Mouse (Mus musculus): ENCODE measurements around the gene Slc4a5.
A peak's percentile ranks its signal among the peaks of the same experiment; 100 is the strongest.
"Not testable (repeated sequence)": the region's sequence is repeated elsewhere in the genome, so short reads cannot be mapped to it uniquely, and the experiment has no call there.

Gene Slc4a5

GRCm38 (mm10) chr6:83312021-83312420 lies 92.4 kb downstream of the Slc4a5 start:
- DNase-seq: no peak

GRCm38 (mm10) chr6:83312514-83312913 lies 92.9 kb downstream of the Slc4a5 start:
- no peak for DNase-seq

GRCm38 (mm10) chr6:83315293-83315692 lies 95.7 kb downstream of the Slc4a5 start:
- DNase-seq: no peak

- DNase-seq: no peak
Observed at GRCm38 (mm10) chr6:83316022-83316421, 96.4 kb downstream of the Slc4a5 start.

GRCm38 (mm10) chr6:83317108-83317741 lies 97.6 kb downstream of the Slc4a5 start:
- peak; percentile 95 for DNase-seq

GRCm38 (mm10) chr6:83321927-83322326 lies 102.3 kb downstream of the Slc4a5 start:
- DNase-seq: no peak

GRCm38 (mm10) chr6:83322794-83323193 lies 103.2 kb downstream of the Slc4a5 start:
- no peak for DNase-seq

GRCm38 (mm10) chr6:83323652-83324419 lies 104.2 kb downstream of the Slc4a5 start:
- DNase-seq: no peak

- peak; percentile 97 for DNase-seq
Observed at GRCm38 (mm10) chr6:83325525-83326393, 106.1 kb downstream of the Slc4a5 start, which contains the start of the genes Mthfd2 and Mob1a. TSS of gene Mthfd2 (minus strand) at chr6:83325908. TSS of gene Mob1a (plus strand) at chr6:83326016.

- DNase-seq: no peak
Observed at GRCm38 (mm10) chr6:83326394-83326736, 106.7 kb downstream of the Slc4a5 start.

- no peak for DNase-seq
Observed at GRCm38 (mm10) chr6:83326761-83327160, 107.1 kb downstream of the Slc4a5 start.

- no peak for DNase-seq
Observed at GRCm38 (mm10) chr6:83327591-83328190, 108.1 kb downstream of the Slc4a5 start.

GRCm38 (mm10) chr6:83341387-83341786 lies 121.8 kb downstream of the Slc4a5 start:
- DNase-seq: no peak

GRCm38 (mm10) chr6:83342957-83343356 lies 123.3 kb downstream of the Slc4a5 start:
- DNase-seq: no peak

GRCm38 (mm10) chr6:83345285-83345684 lies 125.7 kb downstream of the Slc4a5 start:
- not testable (repeated sequence) for DNase-seq

- no peak for DNase-seq
Observed at GRCm38 (mm10) chr6:83347916-83348315, 128.3 kb downstream of the Slc4a5 start.

- DNase-seq: no peak
Observed at GRCm38 (mm10) chr6:83348873-83349272, 129.2 kb downstream of the Slc4a5 start, which contains the start of gene Bola3. TSS of gene Bola3 (plus strand) at chr6:83349147.

GRCm38 (mm10) chr6:83349274-83349958 lies 129.8 kb downstream of the Slc4a5 start:
- DNase-seq: peak; percentile 91

- no peak for DNase-seq
Observed at GRCm38 (mm10) chr6:83350172-83350571, 130.5 kb downstream of the Slc4a5 start.

- no peak for DNase-seq
Observed at GRCm38 (mm10) chr6:83350851-83351405, 131.3 kb downstream of the Slc4a5 start.

- no peak for DNase-seq
Observed at GRCm38 (mm10) chr6:83351490-83352160, 132.0 kb downstream of the Slc4a5 start.

Data from lung, postnatal 36 days (tissue).